Mouse (Mus musculus) lung, embryonic 15.5 days (tissue): ENCODE measurements around the gene Fmnl2. TPM values are rescaled to one million over a fixed set of nuclear protein-coding genes. Genes with fewer than 3 reads are reported as not detected.
A peak's percentile ranks its signal among the peaks of the same experiment; 100 is the strongest.

ENCODE experiments used
- ATAC-seq: fragments of 200-750 bp; cut with Nextera tagmentation; 2 replicates; pipeline ENCODE4 v1.8.0; 2017; ENCODE audit warnings: moderate number of reproducible peaks, borderline replicate concordance; ENCODE audit not compliant: low FRiP score, low TSS enrichment; ENCODE audit errors: extremely low read depth
- H3K27ac ChIP-seq: fragments of 300-500 bp; sonication (generic); 2 replicates; pipeline ENCODE4 v1.5.1; 2015; ENCODE audit warnings: moderate library complexity, mild to moderate bottlenecking, inconsistent platforms
- H3K27me3 ChIP-seq: fragments of 300-500 bp; sonication (generic); 2 replicates; pipeline ENCODE4 v1.6.1; 2015; ENCODE audit warnings: inconsistent platforms
- H3K36me3 ChIP-seq: fragments of 300-500 bp; sonication (generic); 2 replicates; pipeline ENCODE4 v1.6.1; 2015; ENCODE audit warnings: inconsistent platforms
- H3K4me1 ChIP-seq: fragments of 300-500 bp; sonication (generic); 2 replicates; pipeline ENCODE4 v1.6.1; 2015; ENCODE audit warnings: inconsistent platforms
- H3K4me2 ChIP-seq: fragments of 300-500 bp; sonication (generic); 2 replicates; pipeline ENCODE4 v1.6.1; 2015; ENCODE audit warnings: inconsistent platforms, mild to moderate bottlenecking, moderate library complexity
- H3K4me3 ChIP-seq: fragments of 300-500 bp; sonication (generic); 2 replicates; pipeline ENCODE4 v1.5.1; 2015; ENCODE audit warnings: mild to moderate bottlenecking, inconsistent platforms
- H3K9ac ChIP-seq: fragments of 300-500 bp; sonication (generic); 2 replicates; pipeline ENCODE4 v1.6.1; 2015; ENCODE audit warnings: inconsistent platforms
- H3K9me3 ChIP-seq: fragments of 300-500 bp; sonication (generic); 2 replicates; pipeline ENCODE4 v1.6.1; 2016; ENCODE audit warnings: inconsistent platforms
- WGBS: fragments of 180-500 bp; shearing (Covaris S2); methylation state at CpG from one replicate; pipeline ENCODE4 v1.1.7; 2015; 5-methylcytosine and 5-hydroxymethylcytosine counted together
- polyA plus RNA-seq: library from polyadenylated mRNA; unstranded; fragments of >200 nt; fragmentation: Nextera tagmentation; extraction: Ambion mirVana; gene quantifications from 2 replicates; pipeline ENCODE4 v1.2.1, GENCODE M21; 2015

Gene Fmnl2
- polyA plus RNA-seq, 1 experiment from 2014 or later: 3.7 TPM

GRCm38 (mm10) chr2:52894983-52895621 is 37.4 kb downstream of the Fmnl2 start:
- no peaks in the 10 kb centered on the region for H3K27me3 ChIP-seq
- no peak overlapping the region for H3K27ac ChIP-seq
- H3K9me3 ChIP-seq: no peaks in the 10 kb centered on the region
- no peaks in the 10 kb centered on the region for H3K36me3 ChIP-seq
- WGBS: 50% methylated on average over 6 of the region's 6 CpGs
- no peak overlapping the region for H3K4me3 ChIP-seq
- no peak overlapping the region for H3K4me2 ChIP-seq
- ATAC-seq: peak; percentile 64
- no peak overlapping the region for H3K9ac ChIP-seq
- H3K4me1 ChIP-seq: 0 out of 2 replicates have a peak, but pooled peaks cover 3% of the 10 kb centered on the region

- WGBS: 59% methylated on average over 3 of the region's 3 CpGs
- H3K27me3 ChIP-seq: no peaks in the 10 kb centered on the region
- 0 out of 2 replicates have a peak, but pooled peaks cover 3% of the 10 kb centered on the region for H3K4me1 ChIP-seq
- H3K4me2 ChIP-seq: no peak overlapping the region
- no peak overlapping the region for H3K27ac ChIP-seq
- no peak for ATAC-seq
- H3K4me3 ChIP-seq: no peak overlapping the region
- H3K36me3 ChIP-seq: no peaks in the 10 kb centered on the region
- H3K9ac ChIP-seq: no peak overlapping the region
- no peaks in the 10 kb centered on the region for H3K9me3 ChIP-seq
Measured at GRCm38 (mm10) chr2:52896995-52897394, 39.3 kb downstream of the Fmnl2 start.

GRCm38 (mm10) chr2:52900780-52901179 is 43.1 kb downstream of the Fmnl2 start:
- Histone ChIP-seq H3K4me3 (no peak overlapping the region), H3K4me2 (no peak overlapping the region), H3K27ac (no peak overlapping the region), H3K27me3 (no peaks in the 10 kb centered on the region), H3K36me3 (no peaks in the 10 kb centered on the region), H3K4me1 (peaks cover 4% of the 10 kb centered on the region; the same call in 1 of the 2 replicates), H3K9me3 (no peaks in the 10 kb centered on the region), H3K9ac (no peak overlapping the region)
- no peak for ATAC-seq
- 91% methylated on average over 4 of the region's 4 CpGs for WGBS

DNA sequence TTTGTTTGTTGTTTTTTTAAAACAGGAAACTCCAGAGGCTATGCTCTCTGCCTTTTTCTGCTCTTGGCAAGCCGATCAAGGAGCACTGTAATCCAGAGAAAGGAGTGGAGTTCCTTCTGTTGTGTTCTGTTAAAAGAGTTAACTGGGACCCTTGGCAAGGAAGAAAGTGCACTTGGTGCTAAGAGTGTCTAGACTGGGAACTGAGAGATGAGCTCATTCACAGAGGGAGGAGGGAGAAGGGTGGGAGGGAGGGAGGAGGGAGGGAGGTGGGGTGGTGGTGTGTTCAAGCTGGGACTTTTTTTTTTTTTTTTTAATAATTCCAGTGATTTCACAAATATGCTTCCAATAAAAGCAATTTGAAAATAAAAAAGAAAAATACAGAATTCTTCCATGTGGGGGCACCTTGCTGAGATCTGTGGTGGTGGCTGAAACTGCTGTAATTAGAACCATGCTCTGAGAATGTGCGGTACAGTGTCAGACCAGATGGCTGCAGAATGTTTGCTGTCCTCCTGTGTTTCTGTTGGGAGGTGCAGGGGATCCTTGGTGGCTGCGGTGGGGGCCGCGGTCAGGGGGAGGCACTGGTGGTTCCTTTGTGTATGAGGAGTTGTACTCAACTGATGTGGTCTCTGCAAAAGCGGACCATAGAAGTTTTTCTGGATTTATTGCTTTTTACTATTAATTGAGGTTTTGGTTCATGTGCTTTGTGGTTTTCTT is 43.8 kb downstream of the Fmnl2 start:
- Histone ChIP-seq H3K27ac (no peak overlapping the region), H3K36me3 (no peaks in the 10 kb centered on the region), H3K9ac (no peak overlapping the region), H3K9me3 (no peaks in the 10 kb centered on the region), H3K27me3 (no peaks in the 10 kb centered on the region), H3K4me3 (no peak overlapping the region), H3K4me2 (no peak overlapping the region), H3K4me1 (peaks cover 4% of the 10 kb centered on the region; the same call in 1 of the 2 replicates)
- no peak for ATAC-seq
- WGBS: 81% methylated on average over 6 of the region's 6 CpGs

GRCm38 (mm10) chr2:52902456-52902855 is 44.8 kb downstream of the Fmnl2 start:
- no peaks in the 10 kb centered on the region for H3K27me3 ChIP-seq
- WGBS: 64% methylated on average over 3 of the region's 3 CpGs

GRCm38 (mm10) chr2:52903228-52903963 is 45.7 kb downstream of the Fmnl2 start:
- no peaks in the 10 kb centered on the region for H3K9me3 ChIP-seq
- H3K9ac ChIP-seq: no peak overlapping the region
- H3K27me3 ChIP-seq: no peaks in the 10 kb centered on the region
- WGBS: 39% methylated on average over 8 of the region's 8 CpGs
- H3K4me1 ChIP-seq: peaks cover 4% of the 10 kb centered on the region; the same call in 1 of the 2 replicates
- H3K27ac ChIP-seq: no peak overlapping the region
- H3K36me3 ChIP-seq: no peaks in the 10 kb centered on the region
- no peak overlapping the region for H3K4me2 ChIP-seq
- H3K4me3 ChIP-seq: no peak overlapping the region
- peak; percentile 31; the same call in 1 of the 2 replicates for ATAC-seq

More at GRCm38 (mm10) chr2:52902456-52902855, 44.8 kb downstream of the Fmnl2 start:
- no peak overlapping the region for H3K4me2 ChIP-seq
- no peak overlapping the region for H3K27ac ChIP-seq
- no peaks in the 10 kb centered on the region for H3K9me3 ChIP-seq
- no peak for ATAC-seq
- no peak overlapping the region for H3K4me3 ChIP-seq
- no peaks in the 10 kb centered on the region for H3K36me3 ChIP-seq
- H3K4me1 ChIP-seq: peaks cover 4% of the 10 kb centered on the region; the same call in 1 of the 2 replicates
- H3K9ac ChIP-seq: no peak overlapping the region

- no peak overlapping the region for H3K4me2 ChIP-seq
- no peak for ATAC-seq
- no peaks in the 10 kb centered on the region for H3K27me3 ChIP-seq
- no peak overlapping the region for H3K4me3 ChIP-seq
- WGBS: 61% methylated on average over 5 of the region's 5 CpGs
- H3K9me3 ChIP-seq: no peaks in the 10 kb centered on the region
- H3K4me1 ChIP-seq: peaks cover 4% of the 10 kb centered on the region; the same call in 1 of the 2 replicates
- no peak overlapping the region for H3K9ac ChIP-seq
- no peaks in the 10 kb centered on the region for H3K36me3 ChIP-seq
- no peak overlapping the region for H3K27ac ChIP-seq
Measured at GRCm38 (mm10) chr2:52904526-52904925, 46.9 kb downstream of the Fmnl2 start.

DNA sequence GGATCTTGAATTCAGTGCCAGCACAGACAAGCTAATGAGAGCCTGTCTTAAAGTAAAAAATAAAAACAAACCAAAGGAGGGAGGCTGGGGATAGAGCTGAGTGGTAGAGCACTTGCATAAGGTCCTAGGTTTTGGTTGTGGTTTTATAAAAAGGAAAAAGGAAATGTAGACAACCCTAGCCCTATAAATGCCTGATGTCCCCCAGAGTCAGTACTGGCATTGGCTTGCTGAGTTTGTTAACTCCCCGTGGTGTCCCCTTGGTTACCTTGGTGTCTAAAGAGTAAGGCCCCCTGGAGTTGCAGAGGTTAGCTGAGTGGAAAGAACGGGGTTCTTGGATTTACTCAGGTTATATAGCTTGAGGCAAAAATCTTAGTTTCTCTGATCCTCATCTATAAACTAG is 55.7 kb downstream of the Fmnl2 start:
- Histone ChIP-seq H3K27me3 (no peaks in the 10 kb centered on the region), H3K36me3 (no peaks in the 10 kb centered on the region), H3K4me2 (no peak overlapping the region), H3K4me1 (no peaks in the 10 kb centered on the region; the same call in 1 of the 2 replicates), H3K9ac (no peak overlapping the region), H3K27ac (no peak overlapping the region), H3K9me3 (no peaks in the 10 kb centered on the region), H3K4me3 (no peak overlapping the region)
- WGBS: 33% methylated on average over 2 of the region's 2 CpGs
- ATAC-seq: no peak

GRCm38 (mm10) chr2:52913746-52914145 is 56.1 kb downstream of the Fmnl2 start:
- ATAC-seq: no peak
- Histone ChIP-seq H3K27ac (no peak overlapping the region), H3K9ac (no peak overlapping the region), H3K36me3 (no peaks in the 10 kb centered on the region), H3K4me2 (no peak overlapping the region), H3K27me3 (no peaks in the 10 kb centered on the region), H3K4me1 (no peaks in the 10 kb centered on the region; the same call in 1 of the 2 replicates), H3K9me3 (no peaks in the 10 kb centered on the region), H3K4me3 (no peak overlapping the region)
- WGBS: 31% methylated on average over 5 of the region's 5 CpGs

GRCm38 (mm10) chr2:52915536-52915935 is 57.9 kb downstream of the Fmnl2 start:
- H3K9ac ChIP-seq: no peak overlapping the region
- H3K4me1 ChIP-seq: no peaks in the 10 kb centered on the region; the same call in 1 of the 2 replicates
- no peaks in the 10 kb centered on the region for H3K27me3 ChIP-seq
- H3K9me3 ChIP-seq: no peaks in the 10 kb centered on the region
- H3K4me3 ChIP-seq: no peak overlapping the region
- WGBS: 76% methylated on average over 5 of the region's 5 CpGs
- no peak overlapping the region for H3K4me2 ChIP-seq
- no peak overlapping the region for H3K27ac ChIP-seq
- H3K36me3 ChIP-seq: no peaks in the 10 kb centered on the region
- ATAC-seq: no peak

GRCm38 (mm10) chr2:52918094-52918493 is 60.4 kb downstream of the Fmnl2 start:
- Histone ChIP-seq H3K27me3 (no peaks in the 10 kb centered on the region), H3K36me3 (no peaks in the 10 kb centered on the region), H3K27ac (no peak overlapping the region), H3K9ac (no peak overlapping the region), H3K4me3 (no peak overlapping the region), H3K4me2 (no peak overlapping the region), H3K4me1 (no peaks in the 10 kb centered on the region; the same call in 1 of the 2 replicates), H3K9me3 (no peaks in the 10 kb centered on the region)
- WGBS: 68% methylated on average over 5 of the region's 5 CpGs
- ATAC-seq: no peak
